Mouse (Mus musculus) right cerebral cortex, adult 18-20 months (tissue): ENCODE measurements around the gene Xrcc5.

ENCODE experiments used
- DNase-seq: peaks from one replicate; pipeline ENCODE4 v3.0.0; 2022; ENCODE audit warnings: mixed read lengths

The Xrcc5 gene

GRCm38 (mm10) chr1:72399720-72400401 is 92.6 kb downstream of the Xrcc5 start:
- DNase-seq, result no peak

GRCm38 (mm10) chr1:72400616-72401015 is 93.4 kb downstream of the Xrcc5 start:
- DNase-seq, result peak; percentile 40

- DNase-seq, result no peak
Measured at GRCm38 (mm10) chr1:72401331-72402069, 94.3 kb downstream of the Xrcc5 start.

- DNase-seq, result no peak
Measured at GRCm38 (mm10) chr1:72406505-72407079, 99.4 kb downstream of the Xrcc5 start.

GRCm38 (mm10) chr1:72409936-72410335 is 102.7 kb downstream of the Xrcc5 start:
- DNase-seq, result no peak

GRCm38 (mm10) chr1:72411108-72411507 is 103.9 kb downstream of the Xrcc5 start:
- DNase-seq, result peak; percentile 20

GRCm38 (mm10) chr1:72413205-72413604 is 106.0 kb downstream of the Xrcc5 start:
- no peak for DNase-seq

GRCm38 (mm10) chr1:72414133-72414532 is 106.9 kb downstream of the Xrcc5 start:
- DNase-seq, result peak; percentile 11

- DNase-seq, result no peak
Measured at GRCm38 (mm10) chr1:72414561-72415253, 107.5 kb downstream of the Xrcc5 start.

- no peak for DNase-seq
Measured at GRCm38 (mm10) chr1:72418744-72419655, 111.8 kb downstream of the Xrcc5 start.

- no peak for DNase-seq
Measured at GRCm38 (mm10) chr1:72420220-72420619, 113.0 kb downstream of the Xrcc5 start.

GRCm38 (mm10) chr1:72422121-72422520 is 114.9 kb downstream of the Xrcc5 start:
- no peak for DNase-seq

GRCm38 (mm10) chr1:72426456-72426855 is 119.2 kb downstream of the Xrcc5 start:
- DNase-seq, result no peak

GRCm38 (mm10) chr1:72428526-72428925 is 121.3 kb downstream of the Xrcc5 start:
- DNase-seq, result no peak

- DNase-seq, result no peak
Measured at GRCm38 (mm10) chr1:72429107-72429807, 122.0 kb downstream of the Xrcc5 start.

- DNase-seq, result no peak
Measured at GRCm38 (mm10) chr1:72432579-72432978, 125.4 kb downstream of the Xrcc5 start.

GRCm38 (mm10) chr1:72434510-72434909 is 127.3 kb downstream of the Xrcc5 start:
- DNase-seq, result no peak

- no peak for DNase-seq
Measured at GRCm38 (mm10) chr1:72436967-72437366, 129.7 kb downstream of the Xrcc5 start.

GRCm38 (mm10) chr1:72439146-72439545 is 131.9 kb downstream of the Xrcc5 start:
- DNase-seq, result peak; percentile 61

GRCm38 (mm10) chr1:72442747-72443146 is 135.5 kb downstream of the Xrcc5 start:
- no peak for DNase-seq
